Mouse (Mus musculus) embryonic stem cell, embryonic (primary cell): Measurements from ENCODE around the gene Olfr1313.
"Not testable (repeated sequence)": the region's sequence is repeated elsewhere in the genome, so short reads cannot be mapped to it uniquely, and the experiment has no call there.

Experiments
- CTCF ChIA-PET, 4 experiments: fragments of 300-600 bp in 2 of 4; fragments of 350-600 bp in 2 of 4; sonication (Branson Sonifier 250); formaldehyde crosslinking; loops; one replicate each; lab custom pipeline; 2022; ENCODE audit warnings: inconsistent platforms in 2 of 4; lab: Charles Lee
- POLR2A ChIA-PET, 4 experiments: fragments of 300-600 bp in 2 of 4; fragments of 350-600 bp in 2 of 4; sonication (Branson Sonifier 250); formaldehyde crosslinking; loops; one replicate each; lab custom pipeline; 2022; ENCODE audit warnings: antibody characterized with exemption in 4 of 4, inconsistent platforms in 1 of 4; lab: Charles Lee

Gene Olfr1313

DNA sequence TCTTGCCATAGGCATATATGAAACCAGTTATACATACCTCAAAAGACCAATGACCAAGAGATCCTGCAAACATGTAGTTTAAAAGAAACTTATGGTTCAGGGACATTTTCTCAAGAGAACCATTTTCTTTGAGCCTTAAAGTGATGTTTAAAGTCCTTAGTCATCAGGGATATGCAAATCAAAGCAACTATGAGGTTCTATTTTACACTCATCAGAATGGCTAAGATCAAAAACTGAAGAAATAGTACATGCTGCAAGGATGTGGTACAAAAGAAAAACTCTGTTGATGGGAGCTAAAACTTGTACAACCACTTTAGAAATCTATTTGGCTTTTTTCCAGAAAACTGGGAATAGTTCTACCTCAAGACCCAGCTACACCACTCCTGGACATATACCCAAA, at the start of gene Olfr1313:
Gene Olfr1313 (minus strand): TSS at position 101 of the 400 bp plus-strand sequence.
- CTCF ChIA-PET = no interaction called here
- POLR2A ChIA-PET = no interaction called here

GRCm38 (mm10) chr2:112115340-112115739, 37.7 kb upstream of the Olfr1313 start, which contains the start of gene Olfr1315-ps1:
Olfr1315-ps1 (minus strand) TSS chr2:112115440.
- CTCF ChIA-PET = no interaction called here
- POLR2A ChIA-PET = no interaction called here

- ChIA-PET POLR2A (no interaction called here), CTCF (no interaction called here)
These were observed 19.0 kb upstream of the Olfr1313 start, which contains the start of gene Olfr1314 for GRCm38 (mm10) chr2:112096681-112097080. Olfr1314 (minus strand) TSS chr2:112096781.

DNA sequence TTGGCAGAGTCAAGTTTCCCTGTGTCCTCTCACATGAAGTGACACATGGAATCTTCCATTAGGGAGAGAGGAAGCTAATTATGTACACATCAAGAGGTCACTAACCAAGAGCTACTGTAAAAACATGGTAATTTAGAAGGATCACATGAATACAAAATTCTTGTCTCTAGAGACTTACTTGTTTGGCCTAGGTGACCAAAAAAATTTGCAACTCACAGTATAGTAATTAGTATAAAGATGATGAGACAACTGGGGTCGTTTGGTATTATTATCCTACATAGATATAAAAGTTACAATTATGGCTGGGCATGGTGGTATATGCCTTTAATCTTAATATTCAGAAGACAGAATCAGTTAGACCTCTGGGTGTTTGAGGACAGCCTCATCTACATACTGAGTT, 27.5 kb downstream of the Olfr1313 start, which contains the start of gene Olfr1312:
Gene Olfr1312 (minus strand): TSS at position 101 of the 400 bp plus-strand sequence.
- ChIA-PET CTCF (no interaction called here), POLR2A (no interaction called here)

DNA sequence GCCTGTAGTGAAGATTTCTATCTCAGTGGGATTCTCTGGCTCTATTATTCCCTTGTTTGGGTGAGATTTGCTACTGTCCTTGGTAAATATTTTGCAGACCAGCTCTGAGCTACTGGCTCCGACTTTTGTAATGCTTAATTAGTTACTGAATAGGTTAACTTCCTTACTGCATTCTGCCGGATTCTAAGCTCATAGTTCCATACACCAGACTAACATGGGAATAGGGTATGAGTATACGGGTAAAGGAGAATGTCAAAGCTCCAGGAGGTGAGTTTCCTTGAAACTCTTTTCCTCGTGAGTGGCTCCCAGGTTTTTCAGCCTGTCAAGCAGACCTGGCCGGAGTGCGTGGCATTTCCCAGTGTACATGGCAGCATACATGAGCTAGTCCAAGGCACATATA, 50.7 kb downstream of the Olfr1313 start:
- CTCF ChIA-PET, POLR2A ChIA-PET: not testable (repeated sequence)

DNA sequence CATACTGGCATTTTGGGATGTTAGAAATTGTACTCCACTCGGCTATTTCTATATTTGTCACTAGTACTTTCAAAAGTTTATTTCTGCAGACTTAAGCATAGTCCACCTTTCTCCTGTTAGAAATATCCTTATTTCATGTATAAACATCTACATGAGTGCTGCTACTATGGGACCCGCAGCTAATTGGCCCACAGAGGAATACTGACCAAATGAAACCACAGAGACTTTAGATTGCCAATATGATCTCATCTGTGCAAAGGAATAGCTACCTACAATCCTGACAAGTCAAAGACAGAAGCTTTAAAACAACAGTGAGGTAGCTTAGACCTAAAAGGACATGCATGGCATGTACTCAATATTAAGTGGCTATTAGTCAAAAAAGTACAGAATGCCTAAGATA, 53.3 kb downstream of the Olfr1313 start, which contains the start of gene Olfr1311:
Gene Olfr1311 (minus strand): TSS at position 101 of the 400 bp plus-strand sequence.
- POLR2A ChIA-PET = no interaction called here
- CTCF ChIA-PET = no interaction called here
